Mouse (Mus musculus) erythroblast, embryonic 14.5 days (primary cell): ENCODE data around the gene Rasgef1b.

ENCODE experiments used
- GATA1 ChIP-seq: IDR thresholded peaks from 2 replicates; pipeline ENCODE4 v1.6.1; 2012; ENCODE audit warnings: low read length, inconsistent platforms, mixed read lengths
- TAL1 ChIP-seq: IDR thresholded peaks from 3 replicates; pipeline ENCODE4 v1.6.1; 2012; ENCODE audit warnings: low read length, inconsistent platforms, mixed read lengths

- TF ChIP-seq GATA1, result no peak
- TF ChIP-seq TAL1, result no peak
These were observed 515.7 kb downstream of the Rasgef1b start for GRCm38 (mm10) chr5:99213211-99213610.
